Mouse (Mus musculus) neural tube, embryonic 13.5 days (tissue): ENCODE data around the gene Cacna1b. TPM values are rescaled to one million over a fixed set of nuclear protein-coding genes. Genes with fewer than 3 reads are reported as not detected.

Source experiments
- ATAC-seq: fragments of 200-750 bp; cut with Nextera tagmentation; 2 replicates; pipeline ENCODE4 v1.8.0; 2017; ENCODE audit warnings: low read depth, mild to moderate bottlenecking, moderate TSS enrichment, moderate library complexity
- H3K27ac ChIP-seq: fragments of 300-500 bp; sonication (generic); replicated peaks from 2 replicates; pipeline ENCODE4 v1.5.1; 2015; ENCODE audit warnings: moderate library complexity, mild to moderate bottlenecking, inconsistent platforms
- H3K27me3 ChIP-seq: fragments of 300-500 bp; sonication (generic); 2 replicates; pipeline ENCODE4 v1.6.1; 2015; ENCODE audit warnings: mild to moderate bottlenecking, inconsistent platforms
- H3K36me3 ChIP-seq: fragments of 300-500 bp; sonication (generic); 2 replicates; pipeline ENCODE4 v1.6.1; 2015; ENCODE audit warnings: mild to moderate bottlenecking, inconsistent platforms
- H3K4me1 ChIP-seq: fragments of 300-500 bp; sonication (generic); replicated peaks from 2 replicates; pipeline ENCODE4 v1.6.1; 2015; ENCODE audit warnings: inconsistent platforms
- H3K4me2 ChIP-seq: fragments of 300-500 bp; sonication (generic); 2 replicates; pipeline ENCODE4 v1.6.1; 2015; ENCODE audit warnings: inconsistent platforms, mild to moderate bottlenecking, moderate library complexity
- H3K4me3 ChIP-seq: fragments of 300-500 bp; sonication (generic); 2 replicates; pipeline ENCODE4 v1.5.1; 2015; ENCODE audit warnings: mild to moderate bottlenecking, inconsistent platforms
- H3K9ac ChIP-seq: fragments of 300-500 bp; sonication (generic); 2 replicates; pipeline ENCODE4 v1.6.1; 2015; ENCODE audit warnings: moderate library complexity, mild to moderate bottlenecking, inconsistent platforms
- H3K9me3 ChIP-seq: fragments of 300-500 bp; sonication (generic); 2 replicates; pipeline ENCODE4 v1.6.1; 2016; ENCODE audit warnings: inconsistent platforms
- WGBS: fragments of 180-500 bp; shearing (Covaris S2); methylation state at CpG from one replicate; pipeline ENCODE4 v1.1.7; 2015; 5-methylcytosine and 5-hydroxymethylcytosine counted together
- polyA plus RNA-seq: library from polyadenylated mRNA; unstranded; fragments of >200 nt; fragmentation: Nextera tagmentation; extraction: Ambion mirVana; gene quantifications from 2 replicates; pipeline ENCODE4 v1.2.1, GENCODE M21; 2015

Cacna1b gene
- polyA plus RNA-seq, 1 experiment from 2014 or later = 8.4 TPM

- H3K4me2 ChIP-seq = no peak overlapping the region
- H3K27me3 ChIP-seq = no peaks in the 10 kb centered on the region
- no peak for ATAC-seq
- peaks cover 58% of the 10 kb centered on the region for H3K36me3 ChIP-seq
- no peaks in the 10 kb centered on the region for H3K9me3 ChIP-seq
- no peak overlapping the region for H3K27ac ChIP-seq
- 88% methylated on average over 7 of the region's 7 CpGs for WGBS
- H3K4me3 ChIP-seq = no peak overlapping the region
- H3K9ac ChIP-seq = no peak overlapping the region
- no peaks in the 10 kb centered on the region for H3K4me1 ChIP-seq
These were observed 45.0 kb downstream of the Cacna1b start for GRCm38 (mm10) chr2:24717963-24718362.

- H3K4me2 ChIP-seq = no peak overlapping the region
- H3K27me3 ChIP-seq = no peaks in the 10 kb centered on the region
- ATAC-seq = no peak
- H3K9ac ChIP-seq = no peak overlapping the region
- no peak overlapping the region for H3K4me3 ChIP-seq
- 95% methylated on average over 4 of the region's 4 CpGs for WGBS
- H3K9me3 ChIP-seq = no peaks in the 10 kb centered on the region
- peaks cover 58% of the 10 kb centered on the region for H3K36me3 ChIP-seq
- H3K27ac ChIP-seq = no peak overlapping the region
- H3K4me1 ChIP-seq = no peaks in the 10 kb centered on the region
These were observed 45.5 kb downstream of the Cacna1b start for GRCm38 (mm10) chr2:24717461-24717860.

GRCm38 (mm10) chr2:24705929-24706328 is 57.0 kb downstream of the Cacna1b start:
- peaks cover 60% of the 10 kb centered on the region for H3K36me3 ChIP-seq
- peaks cover 6% of the 10 kb centered on the region; the same call in 1 of the 2 replicates for H3K9me3 ChIP-seq
- ATAC-seq = no peak
- H3K27ac ChIP-seq = no peak overlapping the region
- no peak overlapping the region for H3K4me2 ChIP-seq
- no peak overlapping the region for H3K9ac ChIP-seq
- 81% methylated on average over 10 of the region's 10 CpGs for WGBS
- H3K4me1 ChIP-seq = no peaks in the 10 kb centered on the region
- no peak overlapping the region for H3K4me3 ChIP-seq
- H3K27me3 ChIP-seq = no peaks in the 10 kb centered on the region

GRCm38 (mm10) chr2:24702208-24702957 is 60.6 kb downstream of the Cacna1b start:
- Histone ChIP-seq H3K36me3 (peaks cover 88% of the 10 kb centered on the region), H3K9me3 (no peaks in the 10 kb centered on the region), H3K4me1 (no peaks in the 10 kb centered on the region), H3K27me3 (no peaks in the 10 kb centered on the region), H3K4me2 (no peak overlapping the region), H3K27ac (no peak overlapping the region), H3K4me3 (no peak overlapping the region), H3K9ac (no peak overlapping the region)
- WGBS = 87% methylated on average over 3 of the region's 3 CpGs
- ATAC-seq = no peak

DNA sequence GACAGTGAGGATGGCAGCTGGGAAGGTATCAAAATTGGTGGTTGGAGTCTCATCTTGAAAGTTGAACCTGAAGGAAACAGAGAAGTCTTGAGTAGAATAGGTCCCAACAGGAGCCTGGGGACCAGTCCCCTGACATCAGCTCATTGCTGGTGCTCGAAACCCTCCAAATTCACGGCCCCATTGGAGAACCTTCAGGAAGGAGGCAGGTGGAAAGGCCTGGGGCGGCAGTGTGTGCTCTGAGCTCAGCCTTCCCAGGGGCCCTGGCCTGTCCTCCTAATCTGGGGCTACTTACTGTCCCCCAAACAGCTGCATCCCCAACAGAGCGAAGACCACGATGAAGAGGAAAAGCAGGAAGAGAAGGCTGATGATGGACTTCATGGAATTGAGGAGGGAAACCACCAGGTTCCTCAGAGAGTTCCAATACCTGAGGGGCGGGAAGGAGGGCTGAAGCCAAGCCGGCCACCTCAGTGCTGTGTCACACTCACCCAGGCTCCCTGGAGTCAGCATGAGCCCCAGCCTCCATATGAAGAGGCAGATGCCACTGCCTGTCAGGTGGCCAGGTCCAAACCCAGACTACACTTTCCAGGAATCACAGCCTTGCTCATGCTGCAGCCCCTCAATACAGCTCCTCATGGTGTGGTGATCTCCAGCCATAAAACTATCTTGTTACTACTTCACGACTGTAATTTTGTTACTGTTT is 65.5 kb downstream of the Cacna1b start:
- Histone ChIP-seq H3K4me3 (no peak overlapping the region), H3K36me3 (peaks cover 75% of the 10 kb centered on the region), H3K4me1 (no peaks in the 10 kb centered on the region), H3K27ac (no peak overlapping the region), H3K9ac (no peak overlapping the region), H3K4me2 (no peak overlapping the region), H3K27me3 (no peaks in the 10 kb centered on the region), H3K9me3 (no peaks in the 10 kb centered on the region)
- no peak for ATAC-seq
- 88% methylated on average over 8 of the region's 8 CpGs for whole genome bisulfite sequencing

GRCm38 (mm10) chr2:24692371-24692770 is 70.6 kb downstream of the Cacna1b start:
- Histone ChIP-seq H3K9ac (no peak overlapping the region), H3K36me3 (peaks cover 54% of the 10 kb centered on the region), H3K9me3 (no peaks in the 10 kb centered on the region), H3K4me1 (no peaks in the 10 kb centered on the region), H3K4me2 (no peak overlapping the region), H3K27me3 (no peaks in the 10 kb centered on the region), H3K27ac (no peak overlapping the region), H3K4me3 (no peak overlapping the region)
- WGBS = 93% methylated on average over 2 of the region's 2 CpGs
- ATAC-seq = no peak

DNA sequence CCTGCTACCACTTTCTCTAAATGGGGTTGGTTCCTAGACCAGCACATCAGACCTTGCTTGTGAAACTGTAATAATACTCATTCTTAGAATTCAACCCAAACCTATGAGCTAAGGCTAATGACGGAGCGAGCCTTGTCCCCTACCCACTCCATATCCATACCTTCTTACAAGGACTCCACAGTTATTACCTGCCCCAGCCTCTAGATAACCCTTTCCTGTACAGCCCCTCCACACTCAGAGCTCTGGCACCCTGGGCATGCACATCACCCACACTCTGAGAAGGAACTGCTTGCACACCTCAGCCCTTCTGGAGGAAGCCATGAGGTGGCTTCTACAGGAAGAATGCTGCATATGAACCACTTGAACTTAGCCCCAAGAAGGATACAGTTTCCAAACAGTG is 72.6 kb downstream of the Cacna1b start:
- Histone ChIP-seq H3K9ac (no peak overlapping the region), H3K4me1 (no peaks in the 10 kb centered on the region), H3K4me3 (no peak overlapping the region), H3K9me3 (no peaks in the 10 kb centered on the region), H3K4me2 (no peak overlapping the region), H3K27me3 (no peaks in the 10 kb centered on the region), H3K27ac (no peak overlapping the region), H3K36me3 (peaks cover 56% of the 10 kb centered on the region)
- 93% methylated on average over 2 of the region's 2 CpGs for WGBS
- no peak for ATAC-seq

DNA sequence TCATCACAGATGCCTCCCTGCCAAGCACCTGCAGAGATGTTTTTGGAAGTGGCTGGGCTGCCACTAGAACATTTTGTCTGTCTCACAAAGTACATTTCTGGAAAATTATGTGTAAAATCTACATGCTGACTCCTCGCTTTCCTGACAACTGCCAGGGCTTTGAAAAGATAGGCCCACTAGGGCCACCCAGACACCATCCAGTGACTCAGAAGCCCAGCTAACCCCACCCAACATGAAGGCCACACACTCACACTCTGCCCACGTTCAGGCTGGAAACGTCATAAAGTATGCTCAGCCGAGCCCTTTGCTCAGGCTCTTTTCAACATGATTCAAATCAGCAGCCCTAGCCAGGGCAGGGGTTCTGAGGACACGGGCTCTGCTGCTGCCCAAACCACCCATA is 77.6 kb downstream of the Cacna1b start:
- H3K4me1 ChIP-seq = no peaks in the 10 kb centered on the region
- H3K9me3 ChIP-seq = no peaks in the 10 kb centered on the region
- no peak overlapping the region for H3K4me2 ChIP-seq
- H3K36me3 ChIP-seq = peaks cover 89% of the 10 kb centered on the region
- peaks cover 4% of the 10 kb centered on the region; the same call in 1 of the 2 replicates for H3K27me3 ChIP-seq
- H3K9ac ChIP-seq = no peak overlapping the region
- H3K4me3 ChIP-seq = no peak overlapping the region
- no peak overlapping the region for H3K27ac ChIP-seq
- no peak for ATAC-seq
- WGBS = 80% methylated on average over 5 of the region's 5 CpGs

- Histone ChIP-seq H3K4me3 (no peak overlapping the region), H3K4me1 (0 out of 2 replicates have a peak, but pooled peaks cover 3% of the 10 kb centered on the region), H3K27ac (no peak overlapping the region), H3K36me3 (peaks cover 89% of the 10 kb centered on the region), H3K9me3 (no peaks in the 10 kb centered on the region), H3K4me2 (no peak overlapping the region), H3K27me3 (peaks cover 9% of the 10 kb centered on the region; the same call in 1 of the 2 replicates), H3K9ac (no peak overlapping the region)
- WGBS = 85% methylated on average over 4 of the region's 4 CpGs
- ATAC-seq = no peak
These were observed 78.2 kb downstream of the Cacna1b start for GRCm38 (mm10) chr2:24684796-24685195.

DNA sequence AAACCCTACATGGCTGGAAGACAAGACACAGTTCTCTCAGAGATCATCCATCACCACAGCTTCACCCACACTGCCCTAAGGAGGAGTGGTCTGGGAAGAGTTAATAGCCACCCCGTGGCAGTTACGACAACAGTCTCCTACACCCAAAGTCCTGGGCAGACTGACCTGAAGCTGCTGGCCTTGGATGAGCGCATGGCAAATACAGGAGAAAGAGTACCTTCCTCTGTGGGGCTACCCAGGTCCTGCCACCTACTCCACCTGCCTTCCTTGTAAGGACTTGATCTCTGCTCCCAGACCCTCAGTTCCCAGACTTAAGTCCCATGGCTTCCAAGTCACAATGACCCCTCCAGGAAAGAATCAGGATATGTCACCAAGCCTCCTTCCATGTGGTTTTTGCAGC is 79.7 kb downstream of the Cacna1b start:
- Histone ChIP-seq H3K9ac (no peak overlapping the region), H3K27ac (no peak overlapping the region), H3K9me3 (no peaks in the 10 kb centered on the region), H3K36me3 (peaks cover 88% of the 10 kb centered on the region), H3K27me3 (peaks cover 9% of the 10 kb centered on the region; the same call in 1 of the 2 replicates), H3K4me3 (no peak overlapping the region), H3K4me1 (peaks cover 13% of the 10 kb centered on the region; the same call in 1 of the 2 replicates), H3K4me2 (no peak overlapping the region)
- WGBS = 83% methylated on average over 3 of the region's 3 CpGs
- ATAC-seq = no peak

- Histone ChIP-seq H3K4me2 (no peak overlapping the region), H3K36me3 (peaks cover 90% of the 10 kb centered on the region), H3K27me3 (peaks cover 9% of the 10 kb centered on the region; the same call in 1 of the 2 replicates), H3K4me3 (no peak overlapping the region), H3K4me1 (peaks cover 13% of the 10 kb centered on the region; the same call in 1 of the 2 replicates), H3K9me3 (no peaks in the 10 kb centered on the region), H3K9ac (no peak overlapping the region), H3K27ac (no peak overlapping the region)
- WGBS = 100% methylated on average over 1 of the region's 1 CpGs
- ATAC-seq = no peak
These were observed 82.2 kb downstream of the Cacna1b start for GRCm38 (mm10) chr2:24680731-24681130.

GRCm38 (mm10) chr2:24680176-24680575 is 82.8 kb downstream of the Cacna1b start:
- no peak overlapping the region for H3K9ac ChIP-seq
- no peak overlapping the region for H3K4me3 ChIP-seq
- no peaks in the 10 kb centered on the region for H3K9me3 ChIP-seq
- no peak overlapping the region for H3K27ac ChIP-seq
- H3K27me3 ChIP-seq = peaks cover 9% of the 10 kb centered on the region; the same call in 1 of the 2 replicates
- ATAC-seq = no peak
- 92% methylated on average over 2 of the region's 2 CpGs for WGBS
- H3K36me3 ChIP-seq = peaks cover 85% of the 10 kb centered on the region
- H3K4me1 ChIP-seq = peaks cover 13% of the 10 kb centered on the region; the same call in 1 of the 2 replicates
- H3K4me2 ChIP-seq = no peak overlapping the region
